Mouse (Mus musculus) cerebellum, adult 2 months (tissue): ENCODE measurements around the gene Tbc1d22a.

ENCODE experiments used
- CTCF ChIP-seq: fragments of 200-500 bp; IDR thresholded peaks from 2 replicates; pipeline ENCODE4 v1.5.1; 2011; ENCODE audit warnings: low read depth, mild to moderate bottlenecking, control low read depth, low read length, moderate library complexity, borderline replicate concordance; ENCODE audit not compliant: insufficient read depth
- POLR2A ChIP-seq: fragments of 200-500 bp; IDR thresholded peaks from 2 replicates; pipeline ENCODE4 v1.6.1; 2011; ENCODE audit warnings: low read length, control low read depth, borderline replicate concordance; ENCODE audit not compliant: insufficient read depth

DNA sequence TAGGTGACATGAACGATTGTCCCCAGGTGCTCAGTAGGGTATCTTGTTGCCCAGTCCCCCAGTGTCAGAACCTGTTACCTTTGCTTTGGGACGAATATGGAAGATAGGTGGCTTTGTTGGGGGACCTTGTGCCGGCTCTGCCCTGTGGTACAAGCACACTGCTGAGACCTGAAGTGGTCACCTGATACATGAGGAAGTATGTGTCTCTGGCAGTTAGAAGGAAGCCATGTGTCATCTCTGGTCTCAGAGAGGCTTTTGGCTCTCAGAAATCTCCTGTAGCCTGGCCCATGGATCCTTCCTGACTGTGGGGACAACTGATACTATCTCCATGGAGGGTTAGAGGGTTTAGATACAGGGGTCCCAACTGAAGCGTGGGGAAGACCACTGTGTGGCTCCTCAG, 281.9 kb downstream of the Tbc1d22a start:
- no peak for TF ChIP-seq CTCF
- no peak for TF ChIP-seq POLR2A
